Mouse (Mus musculus): Measurements from ENCODE around the gene Plet1. TPM values are rescaled to one million over a fixed set of nuclear protein-coding genes. Genes with fewer than 3 reads are reported as not detected.

Gene Plet1
- polyA plus RNA-seq, 1 experiment from 2014 or later: 1.6 TPM

GRCm38 (mm10) chr9:50548936-50549335, 54.6 kb downstream of the Plet1 start:
- WGBS: 81% methylated on average over 4 of the region's 4 CpGs
- Histone ChIP-seq H3K9me3 (no peaks in the 10 kb centered on the region), H3K4me3 (no peak overlapping the region), H3K27ac (replicated peaks) (no peak overlapping the region), H3K4me1 (no peaks in the 10 kb centered on the region), H3K36me3 (replicated peaks) (no peaks in the 10 kb centered on the region), H3K27me3 (replicated peaks; ENCODE audit: low read depth, poor library complexity, severe bottlenecking) (no peaks in the 10 kb centered on the region)
- DNase-seq (ENCODE audit: low spot score): no peak

GRCm38 (mm10) chr9:50552206-50552605, 57.9 kb downstream of the Plet1 start:
- H3K27me3 ChIP-seq (replicated peaks; ENCODE audit: low read depth, poor library complexity, severe bottlenecking): no peaks in the 10 kb centered on the region
- no peak for DNase-seq (ENCODE audit: low spot score)
- no peaks in the 10 kb centered on the region for H3K36me3 ChIP-seq (replicated peaks)
- no peak overlapping the region for H3K4me3 ChIP-seq
- no peak overlapping the region for H3K27ac ChIP-seq (replicated peaks)
- WGBS: 81% methylated on average over 5 of the region's 5 CpGs
- peaks cover 9% of the 10 kb centered on the region for H3K4me1 ChIP-seq
- no peaks in the 10 kb centered on the region for H3K9me3 ChIP-seq

- H3K9me3 ChIP-seq: no peaks in the 10 kb centered on the region
- H3K36me3 ChIP-seq (replicated peaks): no peaks in the 10 kb centered on the region
- H3K27me3 ChIP-seq (replicated peaks; ENCODE audit: low read depth, poor library complexity, severe bottlenecking): no peaks in the 10 kb centered on the region
- no peak overlapping the region for H3K27ac ChIP-seq (replicated peaks)
- peaks cover 9% of the 10 kb centered on the region for H3K4me1 ChIP-seq
- H3K4me3 ChIP-seq: no peak overlapping the region
- WGBS: 84% methylated on average over 2 of the region's 2 CpGs
- DNase-seq (ENCODE audit: low spot score): no peak
Observed at GRCm38 (mm10) chr9:50553547-50553946, 59.2 kb downstream of the Plet1 start.

- peak; percentile 41 for DNase-seq (ENCODE audit: low spot score)
- H3K9me3 ChIP-seq: no peaks in the 10 kb centered on the region
- peaks cover 9% of the 10 kb centered on the region for H3K4me1 ChIP-seq
- no peaks in the 10 kb centered on the region for H3K36me3 ChIP-seq (replicated peaks)
- peak within 1 kb of the TSS; percentile 41 for H3K4me3 ChIP-seq
- 27% methylated on average over 12 of the region's 12 CpGs for WGBS
- H3K27me3 ChIP-seq (replicated peaks; ENCODE audit: low read depth, poor library complexity, severe bottlenecking): no peaks in the 10 kb centered on the region
- H3K27ac ChIP-seq (replicated peaks): peak within 1 kb of the TSS; percentile 59
Observed at GRCm38 (mm10) chr9:50554241-50555093, 60.1 kb downstream of the Plet1 start, which contains the start of gene Il18. TSS of gene Il18 (plus strand) at chr9:50554827.

GRCm38 (mm10) chr9:50555094-50555446, 60.7 kb downstream of the Plet1 start, which contains the start of gene Bco2:
TSS of gene Bco2 (minus strand) at chr9:50555181.
- WGBS: 12% methylated on average over 2 of the region's 2 CpGs
- Histone ChIP-seq H3K4me3 (peak within 1 kb of the TSS; percentile 41), H3K27ac (replicated peaks) (peak within 1 kb of the TSS; percentile 59), H3K27me3 (replicated peaks; ENCODE audit: low read depth, poor library complexity, severe bottlenecking) (no peaks in the 10 kb centered on the region), H3K9me3 (no peaks in the 10 kb centered on the region), H3K4me1 (peaks cover 9% of the 10 kb centered on the region), H3K36me3 (replicated peaks) (no peaks in the 10 kb centered on the region)
- DNase-seq (ENCODE audit: low spot score): no peak

Other genes starting within 250 kb of the Plet1 start
- 181 and 252 TPM in 2 replicates for gene Rpl10-ps3, start 149.6 kb upstream of the Plet1 start, polyA plus RNA-seq (2016; fragmentation: Nextera tagmentation; extraction: Ambion mirVana)
- 62.5 and 68.9 TPM in 2 replicates for gene Pts, start 34.2 kb downstream of the Plet1 start, polyA plus RNA-seq (2016; fragmentation: Nextera tagmentation; extraction: Ambion mirVana)
- 0.94 and 1.2 TPM in 2 replicates for gene Il18, start 60.3 kb downstream of the Plet1 start, polyA plus RNA-seq (2016; fragmentation: Nextera tagmentation; extraction: Ambion mirVana)
- gene Bco2, start 60.7 kb downstream of the Plet1 start, polyA plus RNA-seq (2016; fragmentation: Nextera tagmentation; extraction: Ambion mirVana): 0.09 and 0.34 TPM in 2 replicates
- gene Tex12, start 66.8 kb downstream of the Plet1 start, polyA plus RNA-seq (2016; fragmentation: Nextera tagmentation; extraction: Ambion mirVana): not detected in 2 replicates
- gene Sdhd, start 109.3 kb downstream of the Plet1 start, polyA plus RNA-seq (2016; fragmentation: Nextera tagmentation; extraction: Ambion mirVana): 312 and 315 TPM in 2 replicates
- 316 and 320 TPM in 2 replicates for gene Timm8b, start 109.4 kb downstream of the Plet1 start, polyA plus RNA-seq (2016; fragmentation: Nextera tagmentation; extraction: Ambion mirVana)
- 7.4 and 7.7 TPM in 2 replicates for gene Pih1d2, start 122.8 kb downstream of the Plet1 start, polyA plus RNA-seq (2016; fragmentation: Nextera tagmentation; extraction: Ambion mirVana)
- gene Nkapd1, start 122.9 kb downstream of the Plet1 start, polyA plus RNA-seq (2016; fragmentation: Nextera tagmentation; extraction: Ambion mirVana): 22.4 and 23.3 TPM in 2 replicates
- gene Dlat, start 165.3 kb downstream of the Plet1 start, polyA plus RNA-seq (2016; fragmentation: Nextera tagmentation; extraction: Ambion mirVana): 62.0 and 62.2 TPM in 2 replicates
- 31.6 and 32.6 TPM in 2 replicates for gene Dixdc1, start 245.0 kb downstream of the Plet1 start, polyA plus RNA-seq (2016; fragmentation: Nextera tagmentation; extraction: Ambion mirVana)